25 mouse cellular contexts compared by ENCODE assay signal in genomic region chr15:98140809-98141208, GRCm38 (mm10). TPM values are rescaled to one million over a fixed set of nuclear protein-coding genes. Genes with fewer than 3 reads are reported as not detected.
"Had no signal": no experiment of that assay in that cellular context is flagged by ENCODE, and none has a peak within 500 bp of the region (broad histone marks: within the 10 kb centered on the region; RNA-seq: fewer than 3 reads in every experiment).

No protein-coding gene starts in this region.

- DNase-seq: lung, adult 2 months; lung, postnatal 14 days; lung, postnatal 36 days; right cerebral cortex, postnatal 14 days; spleen, adult 18-20 months; thymus, adult 18-20 months; thymus, postnatal 14 days; thymus, postnatal 36 days had no signal

- H3K27ac ChIP-seq: lung, embryonic 15.5 days; midbrain, embryonic 13.5 days; midbrain, embryonic 15.5 days; neural tube, embryonic 12.5 days had no signal

- H3K9ac ChIP-seq: lung, embryonic 15.5 days; midbrain, embryonic 13.5 days; midbrain, embryonic 15.5 days; neural tube, embryonic 12.5 days had no signal

- H3K27me3 ChIP-seq: lung, embryonic 15.5 days; megakaryocyte, embryonic 14.5 days; midbrain, embryonic 13.5 days; midbrain, embryonic 15.5 days; neural tube, embryonic 12.5 days had no signal

- H3K4me2 ChIP-seq: lung, embryonic 15.5 days; midbrain, embryonic 11.5 days; midbrain, embryonic 13.5 days; midbrain, embryonic 15.5 days; neural tube, embryonic 12.5 days had no signal

- H3K9me3 ChIP-seq: lung, embryonic 15.5 days; megakaryocyte, embryonic 14.5 days; midbrain, embryonic 13.5 days; midbrain, embryonic 15.5 days; neural tube, embryonic 12.5 days had no signal

- ATAC-seq: lung, postnatal 0 days; midbrain, embryonic 13.5 days; midbrain, embryonic 15.5 days had no signal

- H3K4me3 ChIP-seq: lung, embryonic 15.5 days; megakaryocyte, embryonic 14.5 days; midbrain, embryonic 13.5 days; midbrain, embryonic 15.5 days; neural tube, embryonic 12.5 days had no signal

RNA-seq across cellular contexts. Expression of gene Ccdc184, which starts 26.1 kb away (rescaled TPM):
- total RNA-seq: megakaryocyte progenitor cell, adult 5-6 weeks; monocyte, adult 5-6 weeks; neutrophil, adult 5-6 weeks had no signal
- polyA plus RNA-seq: macrophage had no signal

RNA-seq across cellular contexts. Expression of gene Olfr288, which starts 54.5 kb away (rescaled TPM):
- total RNA-seq: megakaryocyte progenitor cell, adult 5-6 weeks; midbrain, postnatal 0 days; monocyte, adult 5-6 weeks; neutrophil, adult 5-6 weeks had no signal
- polyA plus RNA-seq: lung, adult 2 months; lung, embryonic 15.5 days; lung, postnatal 0 days; macrophage; midbrain, embryonic 11.5 days; midbrain, embryonic 13.5 days; midbrain, embryonic 15.5 days; midbrain, postnatal 0 days; neural tube, embryonic 12.5 days; neural tube, embryonic 14.5 days; small intestine, adult 2 months; stomach, embryonic 14.5 days; stomach, embryonic 16.5 days; thymus, postnatal 0 days had no signal
